Mouse (Mus musculus): Measurements from ENCODE around the gene Erbin. TPM values are rescaled to one million over a fixed set of nuclear protein-coding genes. Genes with fewer than 3 reads are reported as not detected.

The Erbin gene
- polyA plus RNA-seq, 1 experiment from 2014 or later, result 27.0 TPM

DNA sequence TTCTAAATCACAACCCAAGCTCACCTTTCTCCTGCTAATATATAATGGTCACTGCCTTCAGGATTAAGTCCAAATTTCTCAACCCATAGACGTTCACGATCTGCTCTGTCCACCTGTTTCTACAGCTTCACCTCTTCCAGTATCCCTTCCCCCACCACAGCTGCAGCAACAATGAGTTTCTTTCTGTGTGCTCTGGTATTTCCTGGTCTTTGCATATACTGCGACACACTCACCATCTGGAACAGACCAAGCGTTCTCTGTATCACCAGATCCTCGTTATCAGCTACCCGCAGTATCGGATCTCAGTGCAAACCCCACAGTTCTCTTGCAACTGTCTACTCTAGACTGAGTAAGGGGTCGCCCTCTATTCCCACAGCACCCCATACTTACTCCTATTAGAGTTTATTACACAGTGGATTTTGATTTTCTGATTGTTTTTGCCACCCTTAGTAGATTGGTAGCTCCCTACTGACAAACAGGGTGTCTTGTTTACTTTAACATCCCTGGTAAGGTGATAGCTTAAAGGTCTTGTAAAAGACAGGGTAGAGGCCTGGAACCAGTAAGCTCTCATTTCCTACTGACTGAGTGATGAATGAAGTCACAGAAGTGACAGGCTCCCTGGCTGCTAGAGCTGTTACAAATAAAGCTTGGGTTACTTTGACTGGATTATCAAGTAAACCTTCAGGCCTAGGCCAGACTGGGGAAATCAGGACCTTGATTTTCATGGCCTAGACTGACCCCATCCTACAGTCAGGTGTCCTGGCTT lies 37.0 kb upstream of the Erbin start:
- no peak for ATAC-seq (replicated peaks; ENCODE audit: low FRiP score)
- Histone ChIP-seq H3K4me2 (ENCODE audit: low read depth, low read length, severe bottlenecking) (no peak overlapping the region), H3K4me3 (ENCODE audit: low read depth, low read length) (no peak overlapping the region), H3K4me1 (replicated peaks; ENCODE audit: control insufficient read depth, insufficient read depth, low read length) (no peaks in the 10 kb centered on the region), H3K9me3 (ENCODE audit: control insufficient read depth, low read length) (no peaks in the 10 kb centered on the region), H3K9ac (ENCODE audit: low read length) (no peak overlapping the region), H3K36me3 (ENCODE audit: control insufficient read depth, insufficient read depth, low read length) (no peaks in the 10 kb centered on the region), H3K27me3 (ENCODE audit: control insufficient read depth, insufficient read depth, low read length) (no peaks in the 10 kb centered on the region), H3K27ac (ENCODE audit: low read depth, low read length) (no peak overlapping the region)
- no peak for DNase-seq (ENCODE audit: low spot score)
- WGBS, result 79% methylated on average over 8 of the region's 8 CpGs

- WGBS, result 67% methylated on average over 2 of the region's 2 CpGs
- H3K27me3 ChIP-seq (ENCODE audit: control insufficient read depth, insufficient read depth, low read length), result no peaks in the 10 kb centered on the region
These were observed 35.3 kb upstream of the Erbin start for GRCm38 (mm10) chr13:103955652-103956051.

DNA sequence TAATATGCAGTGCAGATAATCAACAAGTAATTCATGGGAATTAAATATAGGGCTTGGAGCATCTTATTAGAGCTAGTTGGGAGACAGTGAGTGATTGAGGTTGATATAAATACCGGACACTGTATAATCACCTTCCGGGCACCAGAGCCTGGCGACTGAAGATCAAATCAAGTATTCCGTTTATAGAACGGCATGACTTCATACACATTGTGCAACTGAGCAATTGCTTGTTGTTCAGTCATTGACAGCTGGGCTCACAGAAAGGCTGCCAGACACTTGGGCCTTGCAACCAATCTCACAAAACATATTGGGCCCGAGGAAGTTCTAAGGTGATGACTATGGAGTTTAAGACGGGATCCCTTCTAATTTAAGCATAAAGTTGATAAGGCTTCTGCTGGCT lies 31.1 kb upstream of the Erbin start:
- no peak for ATAC-seq (replicated peaks; ENCODE audit: low FRiP score)
- no peak overlapping the region for H3K27ac ChIP-seq (ENCODE audit: low read depth, low read length)
- no peaks in the 10 kb centered on the region for H3K36me3 ChIP-seq (ENCODE audit: control insufficient read depth, insufficient read depth, low read length)
- H3K27me3 ChIP-seq (ENCODE audit: control insufficient read depth, insufficient read depth, low read length), result no peaks in the 10 kb centered on the region
- H3K4me1 ChIP-seq (replicated peaks; ENCODE audit: control insufficient read depth, insufficient read depth, low read length), result no peaks in the 10 kb centered on the region
- 95% methylated on average over 7 of the region's 7 CpGs for WGBS
- no peak overlapping the region for H3K4me2 ChIP-seq (ENCODE audit: low read depth, low read length, severe bottlenecking)
- no peak for DNase-seq (ENCODE audit: low spot score)
- H3K9ac ChIP-seq (ENCODE audit: low read length), result no peak overlapping the region
- no peaks in the 10 kb centered on the region for H3K9me3 ChIP-seq (ENCODE audit: control insufficient read depth, low read length)
- H3K4me3 ChIP-seq (ENCODE audit: low read depth, low read length), result no peak overlapping the region

More at GRCm38 (mm10) chr13:103955652-103956051, 35.3 kb upstream of the Erbin start:
- DNase-seq (ENCODE audit: low spot score) (no peak), ATAC-seq (replicated peaks; ENCODE audit: low FRiP score) (no peak)
- no peaks in the 10 kb centered on the region for H3K9me3 ChIP-seq (ENCODE audit: control insufficient read depth, low read length)
- no peaks in the 10 kb centered on the region for H3K36me3 ChIP-seq (ENCODE audit: control insufficient read depth, insufficient read depth, low read length)
- no peak overlapping the region for H3K4me3 ChIP-seq (ENCODE audit: low read depth, low read length)
- H3K9ac ChIP-seq (ENCODE audit: low read length), result no peak overlapping the region
- no peaks in the 10 kb centered on the region for H3K4me1 ChIP-seq (replicated peaks; ENCODE audit: control insufficient read depth, insufficient read depth, low read length)
- H3K27ac ChIP-seq (ENCODE audit: low read depth, low read length), result no peak overlapping the region
- no peak overlapping the region for H3K4me2 ChIP-seq (ENCODE audit: low read depth, low read length, severe bottlenecking)

GRCm38 (mm10) chr13:103940796-103941195 lies 20.5 kb upstream of the Erbin start:
- WGBS, result 87% methylated on average over 2 of the region's 2 CpGs
- no peak overlapping the region for H3K4me2 ChIP-seq (ENCODE audit: low read depth, low read length, severe bottlenecking)
- no peaks in the 10 kb centered on the region for H3K27me3 ChIP-seq (ENCODE audit: control insufficient read depth, insufficient read depth, low read length)
- no peak overlapping the region for H3K9ac ChIP-seq (ENCODE audit: low read length)
- H3K36me3 ChIP-seq (ENCODE audit: control insufficient read depth, insufficient read depth, low read length), result no peaks in the 10 kb centered on the region
- no peaks in the 10 kb centered on the region for H3K9me3 ChIP-seq (ENCODE audit: control insufficient read depth, low read length)
- H3K27ac ChIP-seq (ENCODE audit: low read depth, low read length), result no peak overlapping the region
- no peak overlapping the region for H3K4me3 ChIP-seq (ENCODE audit: low read depth, low read length)
- ATAC-seq (replicated peaks; ENCODE audit: low FRiP score), result no peak
- no peak for DNase-seq (ENCODE audit: low spot score)
- H3K4me1 ChIP-seq (replicated peaks; ENCODE audit: control insufficient read depth, insufficient read depth, low read length), result no peaks in the 10 kb centered on the region

- H3K4me2 ChIP-seq (ENCODE audit: low read depth, low read length, severe bottlenecking), result no peak overlapping the region
- H3K9ac ChIP-seq (ENCODE audit: low read length), result no peak overlapping the region
- no peak overlapping the region for H3K4me3 ChIP-seq (ENCODE audit: low read depth, low read length)
- no peak for ATAC-seq (replicated peaks; ENCODE audit: low FRiP score)
- H3K27ac ChIP-seq (ENCODE audit: low read depth, low read length), result no peak overlapping the region
- 84% methylated on average over 6 of the region's 6 CpGs for WGBS
- no peaks in the 10 kb centered on the region for H3K9me3 ChIP-seq (ENCODE audit: control insufficient read depth, low read length)
- 0 out of 2 replicates have a peak, but pooled peaks cover 4% of the 10 kb centered on the region for H3K4me1 ChIP-seq (replicated peaks; ENCODE audit: control insufficient read depth, insufficient read depth, low read length)
- H3K36me3 ChIP-seq (ENCODE audit: control insufficient read depth, insufficient read depth, low read length), result no peaks in the 10 kb centered on the region
- no peak for DNase-seq (ENCODE audit: low spot score)
- no peaks in the 10 kb centered on the region; the same call in 1 of the 2 replicates for H3K27me3 ChIP-seq (ENCODE audit: control insufficient read depth, insufficient read depth, low read length)
These were observed 4.3 kb upstream of the Erbin start for GRCm38 (mm10) chr13:103924586-103924985.

DNA sequence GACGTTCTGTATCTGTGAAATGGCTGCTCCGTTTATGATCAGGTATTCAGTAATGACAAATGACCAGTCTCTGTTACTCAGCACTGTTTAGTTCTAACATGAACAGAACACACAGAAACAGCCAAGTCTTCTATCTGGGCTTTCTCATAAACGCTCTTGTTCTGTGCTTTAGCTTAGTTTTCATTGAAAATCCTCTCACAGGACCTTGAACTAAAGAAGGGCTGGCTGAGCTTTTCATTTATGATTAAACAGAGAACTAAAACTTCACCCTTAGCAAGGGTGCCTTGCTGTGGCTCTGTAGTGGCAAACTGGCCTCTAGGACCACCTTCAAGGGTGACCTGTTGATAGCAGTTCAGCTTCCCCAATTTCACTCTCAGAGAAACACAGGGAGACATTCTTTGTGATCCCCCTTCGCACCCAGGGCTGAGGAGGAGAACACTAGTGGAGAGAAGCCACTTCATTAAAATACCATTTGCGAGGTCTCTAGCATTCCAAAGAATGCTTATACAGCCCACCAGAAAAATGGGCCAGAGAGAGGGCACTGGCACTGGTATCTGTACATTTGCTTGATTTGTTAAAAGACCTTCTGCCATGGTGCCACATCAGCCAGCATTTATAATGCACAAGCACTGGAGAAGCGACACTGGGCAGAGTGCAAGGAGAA lies 3.2 kb upstream of the Erbin start:
- no peaks in the 10 kb centered on the region for H3K9me3 ChIP-seq (ENCODE audit: control insufficient read depth, low read length)
- DNase-seq (ENCODE audit: low spot score) (no peak), ATAC-seq (replicated peaks; ENCODE audit: low FRiP score) (no peak)
- H3K36me3 ChIP-seq (ENCODE audit: control insufficient read depth, insufficient read depth, low read length), result no peaks in the 10 kb centered on the region
- H3K4me3 ChIP-seq (ENCODE audit: low read depth, low read length), result no peak overlapping the region
- H3K27ac ChIP-seq (ENCODE audit: low read depth, low read length), result no peak overlapping the region
- no peak overlapping the region for H3K4me2 ChIP-seq (ENCODE audit: low read depth, low read length, severe bottlenecking)
- 79% methylated on average over 6 of the region's 6 CpGs for WGBS
- H3K9ac ChIP-seq (ENCODE audit: low read length), result no peak overlapping the region
- H3K4me1 ChIP-seq (replicated peaks; ENCODE audit: control insufficient read depth, insufficient read depth, low read length), result 0 out of 2 replicates have a peak, but pooled peaks cover 4% of the 10 kb centered on the region
- no peaks in the 10 kb centered on the region; the same call in 1 of the 2 replicates for H3K27me3 ChIP-seq (ENCODE audit: control insufficient read depth, insufficient read depth, low read length)

DNA sequence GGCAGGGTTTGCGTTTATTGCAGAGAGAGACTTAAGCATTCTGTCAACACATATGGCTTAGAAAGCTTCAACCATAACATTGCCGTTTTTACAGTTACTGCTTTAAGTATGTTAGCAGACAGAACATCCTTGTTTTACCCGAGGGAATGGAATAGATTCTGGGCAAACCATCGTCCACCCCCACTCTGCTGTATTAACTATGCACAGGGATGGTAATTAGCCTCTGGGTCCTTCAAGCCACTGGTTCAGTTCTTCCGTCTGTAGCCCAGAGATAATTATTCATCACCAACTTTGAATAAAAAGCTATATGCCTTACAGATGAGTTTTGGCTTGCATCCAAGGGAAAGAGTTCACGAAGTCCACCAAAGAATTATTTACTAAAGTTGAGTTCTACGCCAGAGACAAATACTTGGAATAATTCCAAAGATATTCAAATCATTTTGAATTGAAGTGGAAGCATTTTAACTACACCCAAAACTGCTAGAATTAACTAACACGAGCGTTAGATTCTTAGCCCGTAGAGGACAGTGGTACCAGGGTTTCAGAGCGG lies 1.6 kb upstream of the Erbin start:
- Histone ChIP-seq H3K4me1 (replicated peaks; ENCODE audit: control insufficient read depth, insufficient read depth, low read length) (0 out of 2 replicates have a peak, but pooled peaks cover 4% of the 10 kb centered on the region), H3K9me3 (ENCODE audit: control insufficient read depth, low read length) (no peaks in the 10 kb centered on the region), H3K27me3 (ENCODE audit: control insufficient read depth, insufficient read depth, low read length) (no peaks in the 10 kb centered on the region; the same call in 1 of the 2 replicates), H3K4me2 (ENCODE audit: low read depth, low read length, severe bottlenecking) (peak overlapping the region; percentile 80), H3K27ac (ENCODE audit: low read depth, low read length) (peak overlapping the region; percentile 100), H3K36me3 (ENCODE audit: control insufficient read depth, insufficient read depth, low read length) (no peaks in the 10 kb centered on the region), H3K9ac (ENCODE audit: low read length) (peak overlapping the region; percentile 99), H3K4me3 (ENCODE audit: low read depth, low read length) (peak overlapping the region; percentile 88)
- ATAC-seq (replicated peaks; ENCODE audit: low FRiP score), result peak; percentile 42
- WGBS, result 14% methylated on average over 11 of the region's 11 CpGs
- DNase-seq (ENCODE audit: low spot score), result no peak

DNA sequence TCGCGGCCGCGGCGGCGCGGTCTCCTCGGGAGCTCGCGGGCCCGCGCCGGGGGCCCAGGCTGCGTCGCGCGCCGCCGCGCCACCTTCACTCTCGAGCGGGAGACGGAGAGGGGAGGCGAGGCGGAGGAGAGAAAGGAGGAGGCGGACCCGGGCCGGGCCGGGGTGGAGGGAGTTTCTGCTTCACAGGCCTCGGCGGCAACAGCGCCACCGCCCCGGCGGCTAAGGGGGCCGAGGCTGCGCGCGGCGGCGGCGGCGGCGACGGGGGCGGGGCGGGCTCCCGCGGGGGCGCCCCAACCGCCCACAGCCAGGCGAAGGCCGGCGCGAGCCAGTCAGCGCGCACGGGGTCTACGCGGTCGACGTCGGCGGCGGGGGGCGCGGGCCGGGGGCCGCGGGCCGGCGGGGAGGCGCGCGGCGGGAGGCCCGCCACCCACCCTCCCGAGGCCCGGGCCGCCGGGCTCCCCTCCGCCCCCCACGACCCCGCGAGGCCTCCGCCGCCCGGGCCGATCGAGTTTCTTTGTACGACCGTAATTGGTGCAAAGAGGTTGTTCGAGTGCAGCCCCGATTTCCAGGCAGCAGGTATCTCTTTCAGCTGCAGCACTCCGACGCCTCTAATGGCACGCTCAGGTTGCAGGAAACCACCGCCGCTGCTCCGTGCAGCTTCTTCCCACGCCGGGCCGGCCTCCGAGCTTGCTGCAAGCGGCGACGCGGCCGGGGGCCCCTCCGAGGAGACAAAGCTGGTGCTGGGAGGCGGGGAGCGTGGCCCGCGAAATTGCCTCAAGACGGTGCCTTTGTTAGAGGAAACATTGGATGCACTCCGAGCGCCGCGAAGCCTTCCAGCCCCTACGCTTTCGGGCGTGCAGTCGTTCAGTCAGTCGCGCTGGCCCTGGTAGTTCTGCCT lies 868 bp upstream of the Erbin start:
- 0% methylated on average over 58 of the region's 125 CpGs for WGBS
- DNase-seq (ENCODE audit: low spot score) (peak; percentile 95), ATAC-seq (replicated peaks; ENCODE audit: low FRiP score) (peak; percentile 94)
- Histone ChIP-seq H3K27ac (ENCODE audit: low read depth, low read length) (peak overlapping the region; percentile 100), H3K4me2 (ENCODE audit: low read depth, low read length, severe bottlenecking) (peak overlapping the region; percentile 80), H3K36me3 (ENCODE audit: control insufficient read depth, insufficient read depth, low read length) (no peaks in the 10 kb centered on the region), H3K4me3 (ENCODE audit: low read depth, low read length) (peak overlapping the region; percentile 88), H3K9me3 (ENCODE audit: control insufficient read depth, low read length) (no peaks in the 10 kb centered on the region), H3K9ac (ENCODE audit: low read length) (peak overlapping the region; percentile 99), H3K4me1 (replicated peaks; ENCODE audit: control insufficient read depth, insufficient read depth, low read length) (0 out of 2 replicates have a peak, but pooled peaks cover 4% of the 10 kb centered on the region), H3K27me3 (ENCODE audit: control insufficient read depth, insufficient read depth, low read length) (no peaks in the 10 kb centered on the region; the same call in 1 of the 2 replicates)
